Mouse (Mus musculus): Measurements from ENCODE around the gene Ctsf. TPM values are rescaled to one million over a fixed set of nuclear protein-coding genes. Genes with fewer than 3 reads are reported as not detected.
"Not testable (repeated sequence)": the region's sequence is repeated elsewhere in the genome, so short reads cannot be mapped to it uniquely, and the experiment has no call there.

Gene Ctsf
- polyA plus RNA-seq, 1 experiment from 2014 or later, result 15.6 TPM

GRCm38 (mm10) chr19:4859081-4859480 is 4.2 kb downstream of the Ctsf start:
- TF ChIP-seq CTCF (IDR thresholded peaks at IDR 0.05; ENCODE audit: low read depth), result no peak
- Histone ChIP-seq H3K27ac (ENCODE audit: low read depth, low read length) (no peak overlapping the region), H3K9me3 (ENCODE audit: control insufficient read depth) (no peaks in the 10 kb centered on the region), H3K9ac (ENCODE audit: low read depth, low read length) (no peak overlapping the region), H3K27me3 (replicated peaks; ENCODE audit: control insufficient read depth, insufficient read depth, low read length) (peaks cover 3% of the 10 kb centered on the region; the same call in 1 of the 2 replicates), H3K4me2 (replicated peaks; ENCODE audit: low read depth) (no peak overlapping the region), H3K4me3 (ENCODE audit: low read depth, low read length) (no peak overlapping the region), H3K36me3 (ENCODE audit: control insufficient read depth, insufficient read depth) (no peaks in the 10 kb centered on the region), H3K4me1 (replicated peaks; ENCODE audit: control insufficient read depth, insufficient read depth, low read length) (peaks cover 4% of the 10 kb centered on the region; the same call in 1 of the 2 replicates)
- no peak for ATAC-seq
- 65% methylated on average over 6 of the region's 6 CpGs for WGBS

- no peak overlapping the region for H3K4me2 ChIP-seq (replicated peaks; ENCODE audit: low read depth)
- no peaks in the 10 kb centered on the region for H3K9me3 ChIP-seq (ENCODE audit: control insufficient read depth)
- no peak for ATAC-seq
- 65% methylated on average over 6 of the region's 6 CpGs for WGBS
- no peak overlapping the region for H3K9ac ChIP-seq (ENCODE audit: low read depth, low read length)
- no peak for TF ChIP-seq CTCF (IDR thresholded peaks at IDR 0.05; ENCODE audit: low read depth)
- H3K4me3 ChIP-seq (ENCODE audit: low read depth, low read length), result no peak overlapping the region
- peaks cover 5% of the 10 kb centered on the region for H3K27me3 ChIP-seq (replicated peaks; ENCODE audit: control insufficient read depth, insufficient read depth, low read length)
- no peak overlapping the region for H3K27ac ChIP-seq (ENCODE audit: low read depth, low read length)
- no peaks in the 10 kb centered on the region for H3K4me1 ChIP-seq (replicated peaks; ENCODE audit: control insufficient read depth, insufficient read depth, low read length)
- H3K36me3 ChIP-seq (ENCODE audit: control insufficient read depth, insufficient read depth), result no peaks in the 10 kb centered on the region
Measured at GRCm38 (mm10) chr19:4863048-4863447, 8.1 kb downstream of the Ctsf start.

DNA sequence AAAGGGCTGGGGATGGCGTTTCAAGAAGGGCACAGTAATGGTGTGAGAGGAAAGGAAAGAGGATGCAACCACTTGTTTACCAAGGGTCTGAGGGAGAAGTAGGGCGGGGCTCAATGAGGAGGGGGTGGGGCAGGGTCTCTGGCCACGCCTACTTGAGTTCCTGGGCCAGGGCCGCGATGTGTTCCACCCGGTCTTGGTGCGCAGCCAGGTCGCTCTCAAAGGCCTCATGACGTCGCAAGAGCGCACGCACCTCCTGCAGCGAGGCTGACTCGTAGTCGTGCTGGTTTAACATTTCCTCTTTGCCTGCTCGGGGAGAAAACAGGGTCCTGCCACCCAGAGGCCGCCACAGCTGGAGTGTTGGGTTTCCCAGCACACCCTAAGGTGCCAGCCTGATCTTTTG is 10.2 kb downstream of the Ctsf start:
- Histone ChIP-seq H3K9me3 (ENCODE audit: control insufficient read depth) (no peaks in the 10 kb centered on the region), H3K27me3 (replicated peaks; ENCODE audit: control insufficient read depth, insufficient read depth, low read length) (peaks cover 5% of the 10 kb centered on the region), H3K4me3 (ENCODE audit: low read depth, low read length) (no peak overlapping the region), H3K4me2 (replicated peaks; ENCODE audit: low read depth) (peak overlapping the region; percentile 32; the same call in 1 of the 2 replicates), H3K4me1 (replicated peaks; ENCODE audit: control insufficient read depth, insufficient read depth, low read length) (no peaks in the 10 kb centered on the region), H3K36me3 (ENCODE audit: control insufficient read depth, insufficient read depth) (no peaks in the 10 kb centered on the region), H3K9ac (ENCODE audit: low read depth, low read length) (no peak overlapping the region), H3K27ac (ENCODE audit: low read depth, low read length) (no peak overlapping the region)
- WGBS, result 4% methylated on average over 16 of the region's 17 CpGs
- ATAC-seq, result no peak
- 0 out of 2 replicates have a peak, but pooled peaks have one; percentile 3 for TF ChIP-seq CTCF (IDR thresholded peaks at IDR 0.05; ENCODE audit: low read depth)

- not testable (repeated sequence) for H3K36me3 ChIP-seq (ENCODE audit: control insufficient read depth, insufficient read depth); H3K9me3 ChIP-seq (ENCODE audit: control insufficient read depth); H3K9ac ChIP-seq (ENCODE audit: low read depth, low read length); H3K27me3 ChIP-seq (replicated peaks; ENCODE audit: control insufficient read depth, insufficient read depth, low read length); H3K4me2 ChIP-seq (replicated peaks; ENCODE audit: low read depth); ATAC-seq; H3K27ac ChIP-seq (ENCODE audit: low read depth, low read length); H3K4me1 ChIP-seq (replicated peaks; ENCODE audit: control insufficient read depth, insufficient read depth, low read length); H3K4me3 ChIP-seq (ENCODE audit: low read depth, low read length)
- 79% methylated on average over 1 of the region's 1 CpGs for WGBS
Measured at GRCm38 (mm10) chr19:4874613-4875012, 19.7 kb downstream of the Ctsf start.

DNA sequence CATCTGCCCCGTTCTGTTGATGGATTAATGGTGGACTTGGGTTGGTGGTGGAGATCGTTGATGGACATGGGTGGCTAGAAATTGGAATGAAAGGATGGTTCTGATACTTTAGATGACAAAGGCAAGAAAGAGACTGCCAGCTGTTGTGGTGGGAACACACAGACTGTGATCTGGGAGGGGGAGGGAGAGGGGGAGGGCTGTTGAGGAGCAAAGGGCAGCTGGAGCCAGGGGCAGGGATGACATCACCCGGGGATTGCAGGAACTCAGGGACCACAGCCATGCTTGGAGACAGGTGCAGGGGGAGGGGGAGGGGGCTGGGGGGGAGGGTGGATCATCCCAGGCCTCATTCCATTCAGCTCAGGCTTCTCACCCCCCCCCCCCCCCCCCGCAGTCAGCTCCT is 21.3 kb downstream of the Ctsf start:
- Histone ChIP-seq H3K4me3 (ENCODE audit: low read depth, low read length) (no peak overlapping the region), H3K27ac (ENCODE audit: low read depth, low read length) (no peak overlapping the region), H3K27me3 (replicated peaks; ENCODE audit: control insufficient read depth, insufficient read depth, low read length) (0 out of 2 replicates have a peak, but pooled peaks cover 4% of the 10 kb centered on the region), H3K4me2 (replicated peaks; ENCODE audit: low read depth) (no peak overlapping the region), H3K36me3 (ENCODE audit: control insufficient read depth, insufficient read depth) (no peaks in the 10 kb centered on the region), H3K9ac (ENCODE audit: low read depth, low read length) (no peak overlapping the region), H3K9me3 (ENCODE audit: control insufficient read depth) (no peaks in the 10 kb centered on the region), H3K4me1 (replicated peaks; ENCODE audit: control insufficient read depth, insufficient read depth, low read length) (peaks cover 5% of the 10 kb centered on the region; the same call in 1 of the 2 replicates)
- WGBS, result 60% methylated on average over 3 of the region's 4 CpGs
- ATAC-seq, result no peak
- no peak for TF ChIP-seq CTCF (IDR thresholded peaks at IDR 0.05; ENCODE audit: low read depth)

DNA sequence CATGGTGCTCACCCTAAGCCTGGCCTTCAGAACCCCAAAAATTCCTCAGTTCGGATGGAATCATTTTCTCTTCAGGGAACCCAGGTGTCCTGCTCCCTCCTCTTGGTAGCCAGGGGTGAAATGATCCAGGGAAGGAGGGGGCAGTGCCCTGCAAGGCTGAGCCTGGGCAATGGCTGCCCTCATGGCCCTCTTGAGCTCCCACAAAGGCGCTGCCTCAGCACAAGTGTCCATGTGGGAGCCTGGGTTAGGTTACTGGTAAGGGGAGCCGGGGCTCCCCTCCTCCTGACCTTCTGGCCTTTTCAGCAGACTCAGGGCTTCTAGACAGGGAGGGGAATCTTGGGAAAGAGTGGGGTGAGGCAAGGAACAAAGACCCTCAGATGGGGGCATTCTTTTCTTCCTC is 21.8 kb downstream of the Ctsf start:
- no peak for TF ChIP-seq CTCF (IDR thresholded peaks at IDR 0.05; ENCODE audit: low read depth)
- H3K4me2 ChIP-seq (replicated peaks; ENCODE audit: low read depth), result no peak overlapping the region
- ATAC-seq, result no peak
- no peaks in the 10 kb centered on the region for H3K36me3 ChIP-seq (ENCODE audit: control insufficient read depth, insufficient read depth)
- H3K9me3 ChIP-seq (ENCODE audit: control insufficient read depth), result no peaks in the 10 kb centered on the region
- no peak overlapping the region for H3K4me3 ChIP-seq (ENCODE audit: low read depth, low read length)
- WGBS, result 83% methylated on average over 3 of the region's 3 CpGs
- H3K9ac ChIP-seq (ENCODE audit: low read depth, low read length), result no peak overlapping the region
- H3K27me3 ChIP-seq (replicated peaks; ENCODE audit: control insufficient read depth, insufficient read depth, low read length), result 0 out of 2 replicates have a peak, but pooled peaks cover 4% of the 10 kb centered on the region
- H3K27ac ChIP-seq (ENCODE audit: low read depth, low read length), result no peak overlapping the region
- peaks cover 5% of the 10 kb centered on the region; the same call in 1 of the 2 replicates for H3K4me1 ChIP-seq (replicated peaks; ENCODE audit: control insufficient read depth, insufficient read depth, low read length)

DNA sequence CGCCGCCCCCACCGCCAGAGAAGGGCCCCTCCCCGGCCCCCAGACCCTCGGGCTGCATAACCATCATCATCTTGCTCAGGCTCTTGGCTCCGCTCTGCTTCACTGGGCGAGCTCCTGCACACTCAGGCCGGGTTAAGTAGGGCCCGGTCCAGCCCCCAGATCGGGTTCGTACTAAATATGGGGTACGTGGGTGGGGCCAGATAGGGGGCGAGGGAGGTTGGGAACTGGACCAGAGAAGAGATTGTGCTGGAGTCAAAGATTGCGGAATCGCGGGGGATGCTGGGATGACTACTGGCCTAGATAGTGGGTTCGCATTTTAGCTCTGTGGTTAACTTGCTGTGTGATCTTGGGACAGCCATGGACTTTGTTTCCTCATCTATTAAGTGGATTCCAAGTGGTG is 22.9 kb downstream of the Ctsf start, which contains the start of gene Actn3:
Actn3 (minus strand) TSS at position 125 of the 400 bp plus-strand sequence.
- peak; percentile 9; the same call in 1 of the 2 replicates for ATAC-seq
- 0 out of 2 replicates have a peak, but pooled peaks cover 3% of the 10 kb centered on the region for H3K36me3 ChIP-seq (ENCODE audit: control insufficient read depth, insufficient read depth)
- TF ChIP-seq CTCF (IDR thresholded peaks at IDR 0.05; ENCODE audit: low read depth), result no peak; the same call in 1 of the 2 replicates
- 0 out of 2 replicates have a peak, but pooled peaks cover 4% of the 10 kb centered on the region for H3K27me3 ChIP-seq (replicated peaks; ENCODE audit: control insufficient read depth, insufficient read depth, low read length)
- no peaks in the 10 kb centered on the region for H3K9me3 ChIP-seq (ENCODE audit: control insufficient read depth)
- H3K27ac ChIP-seq (ENCODE audit: low read depth, low read length), result no peak within 1 kb of the TSS; the same call in 1 of the 2 replicates
- peak within 1 kb of the TSS; percentile 76 for H3K9ac ChIP-seq (ENCODE audit: low read depth, low read length)
- H3K4me3 ChIP-seq (ENCODE audit: low read depth, low read length), result peak within 1 kb of the TSS; percentile 82
- 1% methylated on average over 17 of the region's 17 CpGs for WGBS
- peak within 1 kb of the TSS; percentile 86 for H3K4me2 ChIP-seq (replicated peaks; ENCODE audit: low read depth)
- peaks cover 5% of the 10 kb centered on the region; the same call in 1 of the 2 replicates for H3K4me1 ChIP-seq (replicated peaks; ENCODE audit: control insufficient read depth, insufficient read depth, low read length)

All from intestine, postnatal 0 days (tissue).